Mouse (Mus musculus): ENCODE results near the gene Apoh.

The Apoh gene

GRCm38 (mm10) chr11:108333583-108334379, 9.4 kb upstream of the Apoh start:
- DNase-seq (ENCODE audit: low read depth, low spot score), result no peak

DNA sequence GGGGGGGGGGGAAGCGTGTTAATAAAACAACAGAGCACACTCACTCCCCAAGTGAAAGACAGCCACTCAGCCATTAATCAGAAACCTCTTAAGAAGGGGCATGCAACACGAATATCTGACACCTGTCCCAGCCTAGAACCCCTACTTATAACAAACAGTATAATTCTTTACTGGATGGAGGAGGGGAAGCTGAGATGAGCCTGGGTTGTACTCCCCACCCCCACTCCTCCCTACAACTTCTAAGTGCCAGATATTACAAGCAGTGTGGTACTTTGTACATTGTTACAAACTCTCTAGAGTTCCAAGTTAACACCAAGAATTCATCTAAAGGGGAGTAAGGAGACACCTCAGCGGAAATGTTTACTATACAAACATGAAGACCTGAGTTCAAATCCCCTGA, 8.5 kb upstream of the Apoh start:
- DNase-seq (ENCODE audit: low read depth, low spot score), result no peak

DNA sequence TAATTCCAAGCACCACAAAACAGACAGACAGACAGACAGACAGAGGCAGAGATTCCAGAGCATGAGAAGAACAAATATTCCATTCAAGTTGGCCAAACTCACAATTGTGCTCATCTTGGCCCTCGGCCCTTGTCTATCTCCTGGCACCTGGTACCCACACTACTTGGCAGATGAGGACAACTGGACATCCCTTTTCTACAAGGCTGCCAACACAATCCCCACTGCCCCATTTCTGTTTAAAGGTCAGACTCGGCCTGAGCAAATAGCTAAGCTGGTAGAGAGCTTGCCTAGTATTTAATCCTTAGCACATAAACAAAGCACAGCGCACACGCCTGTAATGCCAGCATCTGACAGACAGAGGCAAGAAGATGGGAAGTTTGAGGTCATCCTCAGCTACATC, 7.6 kb upstream of the Apoh start:
- no peak for DNase-seq (ENCODE audit: low read depth, low spot score)

GRCm38 (mm10) chr11:108336445-108336844, 6.7 kb upstream of the Apoh start:
- DNase-seq (ENCODE audit: low read depth, low spot score), result no peak

DNA sequence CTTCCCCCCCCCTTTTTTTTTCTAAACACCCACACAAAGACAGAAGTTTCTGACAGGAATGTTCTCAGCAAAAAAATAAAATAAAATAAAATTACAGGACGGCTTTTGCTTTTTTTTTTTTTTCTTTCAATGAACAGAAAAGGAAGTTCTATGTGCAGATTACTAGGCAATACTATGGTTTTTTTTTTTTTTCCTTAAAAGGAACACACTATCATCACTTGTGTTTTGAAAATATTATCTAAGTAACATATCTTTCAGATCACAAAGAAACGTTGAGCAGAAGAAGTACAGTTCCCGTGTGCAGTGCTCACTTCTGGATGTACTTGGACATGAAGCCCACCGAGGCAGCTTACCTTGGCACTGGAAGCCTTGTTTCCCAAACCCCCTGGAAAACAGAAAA, 2.9 kb upstream of the Apoh start:
- peak; percentile 23 for DNase-seq (ENCODE audit: low read depth, low spot score)

DNA sequence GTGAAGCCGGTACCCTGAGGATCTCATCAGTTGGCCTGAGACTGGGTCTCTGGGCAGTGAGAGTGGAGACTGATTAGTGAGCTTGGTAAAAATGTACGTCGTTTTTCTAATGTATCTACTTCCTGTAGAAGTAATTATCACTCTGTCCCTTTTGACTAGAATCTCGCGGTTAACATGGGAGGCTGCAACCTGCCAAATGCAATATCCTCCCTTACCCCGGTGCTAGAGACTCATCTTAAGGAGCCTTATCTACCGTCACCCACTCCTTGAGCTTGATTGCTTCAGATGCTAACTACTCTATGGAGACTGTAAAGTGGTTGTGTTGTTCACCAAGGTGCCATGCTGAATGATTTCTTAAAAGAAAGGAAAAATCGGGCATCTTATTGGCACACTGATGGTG, 1.4 kb upstream of the Apoh start:
- peak; percentile 63 for DNase-seq (ENCODE audit: low read depth, low spot score)

DNA sequence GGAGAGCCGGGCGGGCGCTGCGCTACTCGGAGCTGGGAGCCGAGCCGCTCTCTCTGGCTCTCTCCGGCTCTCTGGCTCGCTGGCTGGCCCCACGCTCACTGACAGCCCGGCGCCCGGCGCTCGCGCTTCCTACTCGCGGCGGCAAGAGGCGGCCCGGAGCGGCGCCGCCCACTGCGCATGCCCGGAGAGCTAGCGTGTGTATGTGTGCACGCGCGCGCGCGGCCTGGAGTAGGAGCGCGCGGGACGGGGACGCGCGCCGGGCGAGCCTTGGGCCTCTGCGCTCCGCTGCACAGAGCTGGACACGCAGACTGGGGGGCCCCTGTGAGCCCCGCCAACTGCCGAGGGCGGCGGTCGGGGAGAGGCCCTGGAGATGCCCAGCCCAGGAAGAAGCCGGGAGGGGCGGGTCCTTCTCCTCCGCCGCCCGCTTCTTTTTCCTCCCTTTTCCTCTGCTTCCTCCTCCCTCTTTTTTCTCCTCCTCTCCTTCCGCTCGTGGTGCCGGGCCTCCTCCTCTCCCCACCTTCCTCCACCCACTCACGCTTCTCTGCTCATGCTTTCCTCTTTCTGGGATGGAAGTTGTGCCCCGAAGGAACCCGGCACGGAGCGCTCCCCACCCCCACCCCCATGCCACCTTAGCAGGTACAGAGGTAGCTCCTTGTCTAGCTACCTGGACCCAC, 772 bp downstream of the Apoh start, which contains the start of gene Prkca:
Prkca (minus strand) TSS at position 140 of the 674 bp plus-strand sequence.
- DNase-seq (ENCODE audit: low read depth, low spot score), result peak; percentile 96

GRCm38 (mm10) chr11:108344759-108345158, 1.6 kb downstream of the Apoh start:
- DNase-seq (ENCODE audit: low read depth, low spot score), result no peak

GRCm38 (mm10) chr11:108345321-108345720, 2.2 kb downstream of the Apoh start:
- no peak for DNase-seq (ENCODE audit: low read depth, low spot score)

DNA sequence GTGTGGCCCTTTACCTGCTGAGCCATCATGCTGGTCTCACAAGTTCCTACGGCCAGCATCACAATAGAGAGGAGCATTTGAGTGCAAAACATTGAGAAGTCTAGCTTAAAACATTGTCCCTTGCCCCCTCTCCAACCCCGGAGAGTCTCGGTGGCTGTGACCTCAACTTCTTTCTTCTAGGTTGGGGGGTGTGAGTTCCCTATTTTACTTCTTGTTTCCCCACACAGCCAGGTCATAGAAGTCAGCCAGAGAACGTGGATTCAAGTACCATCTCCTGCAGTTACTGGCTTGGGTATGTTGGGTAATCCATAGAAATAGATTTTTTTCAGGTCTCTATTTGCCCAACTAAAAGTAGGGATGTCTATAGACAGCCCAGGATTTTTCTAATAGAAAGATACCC, 7.6 kb downstream of the Apoh start:
- no peak for DNase-seq (ENCODE audit: low read depth, low spot score)

DNA sequence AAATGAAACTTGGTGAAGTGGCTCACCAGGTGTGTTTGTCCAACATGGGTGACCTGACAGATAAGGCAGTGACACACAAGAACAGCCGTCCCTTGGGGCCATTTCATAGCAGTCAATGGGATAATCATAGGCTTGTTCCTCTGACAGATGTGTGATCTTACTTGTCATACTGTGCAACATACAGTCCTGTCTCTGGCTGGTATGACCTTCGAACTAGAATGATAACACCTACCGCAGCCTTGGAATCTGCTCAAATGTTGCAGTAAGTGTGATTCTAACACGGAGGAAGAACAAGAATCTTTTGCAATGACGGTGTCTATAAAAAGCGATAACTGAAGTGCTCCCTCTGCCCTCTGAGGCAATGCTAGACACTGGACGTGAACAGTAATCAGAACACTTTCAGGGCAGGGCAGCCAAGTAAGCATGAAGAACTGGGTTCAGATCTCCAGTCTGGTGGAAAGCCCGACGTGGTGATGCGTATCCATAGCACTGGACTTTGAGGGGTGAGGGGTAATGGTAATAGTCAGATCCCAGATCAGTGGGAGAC, 9.8 kb downstream of the Apoh start:
- no peak for DNase-seq (ENCODE audit: low read depth, low spot score)

GRCm38 (mm10) chr11:108356020-108356419, 12.9 kb downstream of the Apoh start:
- no peak for DNase-seq (ENCODE audit: low read depth, low spot score)

- no peak for DNase-seq (ENCODE audit: low read depth, low spot score)
These were observed 15.8 kb downstream of the Apoh start for GRCm38 (mm10) chr11:108358911-108359310.

- no peak for DNase-seq (ENCODE audit: low read depth, low spot score)
These were observed 17.8 kb downstream of the Apoh start for GRCm38 (mm10) chr11:108360983-108361382.

DNA sequence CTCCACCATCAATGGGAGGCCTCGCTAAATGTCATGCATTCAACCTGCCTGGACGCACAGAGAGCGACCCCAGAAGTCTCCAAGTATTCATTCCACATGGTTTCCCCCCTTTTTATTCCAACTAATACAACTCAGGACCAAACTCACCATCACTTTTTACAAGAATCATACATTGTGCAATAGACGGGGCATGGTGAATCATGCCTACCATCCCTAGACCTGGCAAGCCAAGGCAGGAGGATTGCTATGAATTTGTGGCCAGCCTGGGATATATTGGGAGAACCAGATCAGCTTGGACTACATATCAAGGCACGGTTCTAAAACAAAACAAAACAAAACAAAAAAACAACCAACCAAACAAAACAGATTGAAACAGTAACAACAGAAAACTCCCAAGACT, 19.8 kb downstream of the Apoh start:
- no peak for DNase-seq (ENCODE audit: low read depth, low spot score)

GRCm38 (mm10) chr11:108363991-108364390, 20.8 kb downstream of the Apoh start:
- no peak for DNase-seq (ENCODE audit: low read depth, low spot score)

DNA sequence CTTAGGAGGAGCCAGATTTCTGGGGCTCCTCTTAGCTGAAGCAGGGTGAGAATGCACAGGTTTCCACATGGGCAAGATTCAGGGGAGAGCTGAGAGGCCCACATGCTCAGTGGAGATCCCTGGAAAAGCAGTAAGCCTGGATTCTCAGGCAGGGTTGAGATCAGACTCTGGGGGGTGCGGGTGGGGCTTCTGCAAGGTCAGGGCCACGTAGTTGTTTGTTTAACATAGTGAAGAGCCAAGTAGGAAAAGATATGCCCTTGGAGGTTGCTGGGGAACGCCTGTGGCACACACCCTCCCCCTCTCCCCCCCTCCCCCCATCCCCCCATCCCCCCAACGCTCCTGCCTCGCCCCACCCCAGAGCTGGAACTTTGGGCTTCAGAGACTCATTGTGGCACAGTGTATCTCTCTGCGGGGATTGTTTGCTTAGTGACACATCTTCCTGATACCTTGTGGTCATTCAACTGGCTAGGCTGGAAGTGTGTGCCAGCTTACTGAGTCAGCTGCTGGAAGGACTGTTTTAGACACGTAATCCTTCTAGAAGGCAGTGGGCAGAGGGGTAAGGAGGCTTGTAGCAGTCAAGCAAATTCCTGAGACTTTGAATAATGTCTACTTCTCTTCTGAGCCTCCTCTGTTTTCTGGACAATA, 21.9 kb downstream of the Apoh start:
- DNase-seq (ENCODE audit: low read depth, low spot score), result no peak

DNA sequence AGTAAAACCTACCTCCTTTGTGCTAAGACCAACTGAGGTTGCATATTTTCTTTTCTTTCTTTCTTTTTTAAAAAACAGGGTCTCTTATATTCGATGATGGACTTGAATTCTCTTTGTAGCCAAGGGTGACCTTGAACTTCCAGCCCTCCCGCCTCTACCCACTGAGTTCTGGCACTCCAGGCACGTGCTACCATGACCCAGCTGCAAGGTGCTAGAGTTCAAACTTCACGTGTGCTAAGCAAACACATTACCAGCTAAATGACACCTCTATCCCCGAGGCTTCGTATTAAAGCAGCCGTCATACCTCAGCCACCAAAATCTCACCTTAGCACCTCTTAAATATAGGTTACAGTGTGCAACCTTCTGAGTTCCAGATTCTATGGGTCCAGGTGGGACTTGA, 22.4 kb downstream of the Apoh start:
- DNase-seq (ENCODE audit: low read depth, low spot score), result no peak

GRCm38 (mm10) chr11:108367046-108367445, 23.9 kb downstream of the Apoh start:
- DNase-seq (ENCODE audit: low read depth, low spot score), result no peak

GRCm38 (mm10) chr11:108376815-108377214, 33.7 kb downstream of the Apoh start:
- no peak for DNase-seq (ENCODE audit: low read depth, low spot score)

DNA sequence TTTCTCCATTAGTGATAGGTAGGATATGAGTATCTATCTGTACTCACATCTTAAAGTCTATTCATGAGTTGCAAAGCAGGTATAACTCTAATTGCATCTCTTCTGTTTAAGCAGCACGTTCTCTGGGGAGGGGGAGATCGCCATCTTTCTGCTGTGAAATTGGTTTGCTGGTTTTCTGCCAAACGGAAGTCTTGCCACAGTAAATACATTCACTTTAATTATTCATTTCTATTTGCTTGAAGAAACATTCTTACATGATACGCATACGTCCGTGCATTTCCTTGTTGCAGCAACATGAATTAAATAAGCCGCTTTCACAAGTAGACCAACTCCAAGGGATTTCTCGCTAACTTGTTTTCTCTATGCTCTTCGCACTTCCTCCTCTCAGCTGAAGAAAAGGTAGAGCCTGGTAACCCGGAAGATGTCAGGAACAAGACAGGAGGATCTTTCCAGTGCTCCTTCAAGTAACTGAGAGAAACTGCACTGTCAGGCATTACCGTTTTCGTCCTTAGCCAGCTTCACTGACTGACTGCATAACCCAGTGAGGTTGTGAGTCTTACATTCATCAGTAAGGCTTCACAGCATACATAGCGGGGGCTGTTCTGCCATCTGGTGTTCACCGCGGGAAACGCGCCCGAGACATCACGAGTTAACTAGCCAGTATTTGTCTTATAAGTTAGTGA, 34.7 kb downstream of the Apoh start:
- DNase-seq (ENCODE audit: low read depth, low spot score), result peak; percentile 91

DNA sequence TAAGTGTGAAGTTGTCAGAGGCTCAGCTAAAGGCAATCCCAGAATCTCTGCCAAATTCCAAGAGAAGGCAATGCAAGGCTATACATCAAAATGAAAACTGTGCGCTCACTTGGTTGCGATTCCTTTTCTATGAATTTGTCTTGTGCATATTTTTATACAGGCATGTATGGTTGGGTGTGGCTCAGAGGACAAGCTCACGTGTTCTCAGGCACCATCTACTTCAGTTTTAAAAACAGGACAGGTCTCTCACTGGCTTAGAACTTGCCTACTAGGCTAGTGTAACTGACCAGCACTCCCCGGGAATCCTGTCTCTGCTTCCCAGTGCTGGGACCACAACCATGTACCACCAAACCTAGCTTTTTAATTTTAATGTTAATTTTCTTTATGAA, 35.2 kb downstream of the Apoh start:
- no peak for DNase-seq (ENCODE audit: low read depth, low spot score)

Measured in CD4-positive, CD25-positive, alpha-beta regulatory T cell, adult 2 months (primary cell).